Mouse (Mus musculus) bone marrow, adult 2 months (tissue): ENCODE measurements around the gene Myh7.

Experiments
- CTCF ChIP-seq: fragments of 200-500 bp; IDR thresholded peaks from 2 replicates; pipeline ENCODE4 v1.5.1; 2011; ENCODE audit warnings: low read length, control low read depth; ENCODE audit not compliant: control insufficient read depth, insufficient read depth
- POLR2A ChIP-seq: fragments of 200-500 bp; IDR thresholded peaks from 2 replicates; pipeline ENCODE4 v1.6.1; 2011; ENCODE audit warnings: low read depth, mild to moderate bottlenecking, control low read depth, low read length, borderline replicate concordance; ENCODE audit not compliant: control insufficient read depth

- TF ChIP-seq CTCF (peak; percentile 9; the same call in 1 of the 2 replicates), POLR2A (no peak)
Observed at GRCm38 (mm10) chr14:55001446-55001845, 7.0 kb upstream of the Myh7 start.
